Mouse (Mus musculus) CD4-positive, CD25-positive, alpha-beta regulatory T cell, adult 4 months (primary cell): ENCODE measurements around the gene Fam210b. TPM values are rescaled to one million over a fixed set of nuclear protein-coding genes. Genes with fewer than 3 reads are reported as not detected.
"Not testable (repeated sequence)": the region's sequence is repeated elsewhere in the genome, so short reads cannot be mapped to it uniquely, and the experiment has no call there.

Experiments
- ATAC-seq: one replicate; pipeline ENCODE4 v1.8.0; 2017
- polyA plus RNA-seq, 2 experiments: library from polyadenylated mRNA; unstranded; fragments of 100-300 nt; shearing (Covaris generic); gene quantifications; one replicate each; pipeline ENCODE4 v1.2.1; 2017

Fam210b gene
- 1 to 10 TPM; 7.8 to 9.8 TPM for polyA plus RNA-seq

GRCm38 (mm10) chr2:172345258-172345738, at the start of gene Fam210b:
Gene Fam210b, plus strand, starts transcription at chr2:172345565.
- peak; percentile 99 for ATAC-seq

- ATAC-seq = no peak
These were observed 47.3 kb upstream of the Fam210b start for GRCm38 (mm10) chr2:172298083-172298482.

DNA sequence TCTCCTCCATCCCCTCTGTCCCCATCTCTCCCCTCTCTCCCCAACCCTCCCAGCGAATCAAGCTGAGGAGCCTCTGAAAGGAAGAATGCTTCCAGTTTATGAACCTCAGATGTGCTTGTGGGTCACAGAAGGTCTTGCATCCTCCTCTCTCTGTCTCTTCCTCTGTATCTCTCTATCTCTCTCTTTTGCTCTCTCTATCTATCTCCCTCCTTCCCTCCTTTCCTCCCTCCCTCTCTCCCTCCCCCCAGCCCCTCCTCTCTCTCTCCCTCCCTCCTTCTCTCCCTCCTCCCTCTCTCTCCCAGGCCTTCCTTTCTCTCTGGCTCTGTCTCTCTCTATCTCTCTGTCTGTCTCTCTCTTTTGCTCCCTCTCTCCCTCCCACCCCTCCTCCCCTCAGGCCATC, 46.8 kb upstream of the Fam210b start:
- no peak for ATAC-seq

- no peak for ATAC-seq
These were observed 46.0 kb upstream of the Fam210b start for GRCm38 (mm10) chr2:172299126-172299921.

DNA sequence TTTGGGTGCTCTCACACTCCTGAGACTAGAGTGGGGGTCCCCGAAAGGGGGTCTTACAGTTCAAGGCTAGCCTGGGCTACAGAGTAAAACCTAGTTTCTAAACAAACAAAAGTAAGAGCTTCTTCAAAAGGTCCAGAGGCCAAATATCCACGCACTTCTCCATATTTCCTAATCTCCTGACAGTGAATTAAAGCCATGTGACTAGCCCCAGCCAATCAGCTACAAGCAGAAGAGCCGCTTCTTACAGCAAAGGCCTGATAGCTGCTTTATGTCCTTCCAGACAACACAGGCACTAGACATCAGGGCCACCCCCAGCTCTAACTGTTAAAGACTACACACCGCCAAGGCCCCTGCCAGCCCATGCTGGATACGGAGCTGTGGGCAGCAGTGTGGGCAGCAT, 43.0 kb upstream of the Fam210b start:
- ATAC-seq = no peak

DNA sequence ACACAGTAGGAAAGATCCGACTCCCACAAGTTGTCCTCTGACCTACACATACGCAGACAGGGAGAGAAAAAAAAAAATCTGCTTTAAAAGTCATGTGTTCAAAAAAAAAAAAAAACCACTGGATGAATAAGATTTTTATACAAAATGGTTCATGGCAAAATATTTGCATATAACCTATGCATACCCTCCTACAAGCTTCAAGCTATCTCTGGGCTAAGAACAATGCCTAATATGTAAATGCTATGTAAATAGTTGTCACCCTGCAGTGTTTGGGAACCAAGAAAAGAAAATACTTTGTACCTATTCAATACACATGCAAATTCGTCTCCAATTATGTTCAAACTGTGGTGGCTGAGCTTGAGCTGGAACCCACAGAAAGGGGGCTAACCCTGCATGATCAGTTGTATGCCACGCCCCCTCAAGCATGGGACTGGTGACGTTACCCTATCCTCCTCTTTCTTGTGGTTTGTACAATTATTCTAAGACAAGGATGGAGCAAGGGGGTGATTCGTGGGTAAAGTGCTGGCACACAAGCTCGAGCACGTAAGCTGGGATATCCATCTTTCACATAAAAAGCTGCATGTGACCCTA, 41.2 kb upstream of the Fam210b start:
- no peak for ATAC-seq

GRCm38 (mm10) chr2:172305546-172305945, 39.8 kb upstream of the Fam210b start:
- not testable (repeated sequence) for ATAC-seq

DNA sequence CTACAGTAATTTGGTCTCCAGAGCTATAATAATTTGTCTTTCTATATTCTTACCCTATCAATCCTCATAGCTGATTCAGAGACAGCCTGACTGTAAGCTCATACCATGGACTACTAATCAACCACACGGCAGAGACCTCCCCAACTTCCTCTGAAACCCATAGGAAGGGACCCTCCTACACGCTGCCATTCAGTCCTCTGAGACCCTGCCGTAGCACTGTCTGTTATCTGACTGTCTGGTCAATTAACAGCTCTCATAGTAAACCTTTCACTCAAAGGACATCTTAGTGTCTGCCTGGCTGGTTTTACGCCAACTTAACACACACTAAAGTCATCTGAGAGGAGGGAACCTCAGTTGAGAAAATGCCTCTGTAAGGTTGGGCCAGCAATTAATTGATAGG, 38.8 kb upstream of the Fam210b start:
- no peak for ATAC-seq

DNA sequence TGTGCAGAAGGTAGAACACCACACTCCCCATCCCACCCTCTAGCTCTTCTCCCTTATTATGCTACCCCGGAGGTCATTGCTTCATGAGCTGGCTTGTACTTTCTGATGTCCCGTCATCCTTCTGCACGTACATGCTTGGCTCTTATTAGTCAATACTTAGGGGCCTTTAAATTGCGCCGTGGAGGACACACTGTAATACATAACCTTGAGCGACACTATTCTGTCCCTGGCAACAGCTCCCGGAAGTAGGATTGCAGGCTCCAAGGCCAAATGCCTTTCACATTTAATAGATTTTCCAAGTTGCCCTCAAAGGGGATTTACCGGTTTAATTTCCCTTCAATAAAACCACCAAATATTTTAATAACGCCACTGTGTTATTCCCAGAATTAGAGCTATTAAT, 33.6 kb upstream of the Fam210b start:
- no peak for ATAC-seq

GRCm38 (mm10) chr2:172320878-172321277, 24.5 kb upstream of the Fam210b start:
- ATAC-seq = no peak

DNA sequence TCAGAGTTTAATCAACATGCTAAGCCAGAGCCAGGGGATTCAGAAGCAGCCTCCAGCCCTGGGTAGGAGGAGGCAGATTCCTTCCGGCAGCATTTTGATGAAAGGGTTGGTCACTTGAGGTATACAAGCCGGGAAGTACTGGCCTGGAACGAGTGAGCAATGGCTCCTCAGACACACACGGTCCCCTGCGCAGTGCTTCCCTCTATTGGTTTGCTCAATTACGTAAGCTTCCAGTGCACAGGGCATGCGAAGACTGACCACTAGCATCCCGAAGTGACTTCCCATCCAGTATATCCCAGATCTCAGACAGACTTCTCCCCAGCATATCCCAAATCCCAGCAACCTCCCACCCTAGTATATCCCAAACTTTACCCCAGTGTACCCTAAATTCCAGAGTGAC, 17.1 kb upstream of the Fam210b start:
- ATAC-seq = no peak

- no peak for ATAC-seq
These were observed 16.2 kb upstream of the Fam210b start for GRCm38 (mm10) chr2:172329179-172329578.

GRCm38 (mm10) chr2:172338206-172338942, 7.0 kb upstream of the Fam210b start:
- no peak for ATAC-seq

DNA sequence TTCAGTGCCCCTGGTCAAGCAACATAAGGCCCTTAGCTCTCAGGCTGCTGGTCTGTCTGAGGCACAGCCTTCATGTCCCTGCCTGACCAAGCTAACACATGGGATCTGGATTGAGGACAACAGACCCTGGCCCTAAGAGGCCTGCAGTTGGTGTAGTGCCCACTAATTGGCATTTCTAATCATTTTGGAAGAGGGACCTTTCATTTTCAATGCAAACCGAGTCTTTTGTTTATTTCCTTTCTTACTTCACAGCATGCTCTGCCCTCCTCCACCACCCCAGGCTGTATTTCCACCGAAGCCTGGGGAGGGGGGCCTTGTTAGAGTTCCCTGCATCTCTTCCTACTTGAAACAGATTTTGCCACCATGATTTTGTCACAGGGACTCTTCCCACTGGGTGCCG, 4.4 kb upstream of the Fam210b start:
- ATAC-seq = no peak

DNA sequence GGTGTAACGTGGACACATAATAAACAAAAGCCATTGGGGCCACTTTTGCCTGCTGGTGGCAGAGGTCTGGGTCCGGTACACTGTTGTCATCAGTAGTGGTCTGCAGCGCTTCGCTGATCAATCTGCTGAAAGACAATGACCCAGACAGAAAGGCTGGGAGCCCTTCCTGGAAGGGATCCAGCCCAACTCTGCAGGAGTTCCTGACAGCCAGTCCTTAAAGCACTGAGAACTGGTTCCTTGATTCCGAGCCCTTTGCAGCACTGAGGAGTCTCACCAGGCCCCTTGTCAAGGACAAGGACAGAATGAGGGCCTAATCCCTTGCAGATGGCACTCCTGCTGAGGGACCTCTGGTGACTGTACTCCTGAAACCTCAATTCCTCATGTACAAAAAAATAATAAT, 3.8 kb upstream of the Fam210b start:
- no peak for ATAC-seq

GRCm38 (mm10) chr2:172343751-172344150, 1.6 kb upstream of the Fam210b start:
- ATAC-seq = no peak

DNA sequence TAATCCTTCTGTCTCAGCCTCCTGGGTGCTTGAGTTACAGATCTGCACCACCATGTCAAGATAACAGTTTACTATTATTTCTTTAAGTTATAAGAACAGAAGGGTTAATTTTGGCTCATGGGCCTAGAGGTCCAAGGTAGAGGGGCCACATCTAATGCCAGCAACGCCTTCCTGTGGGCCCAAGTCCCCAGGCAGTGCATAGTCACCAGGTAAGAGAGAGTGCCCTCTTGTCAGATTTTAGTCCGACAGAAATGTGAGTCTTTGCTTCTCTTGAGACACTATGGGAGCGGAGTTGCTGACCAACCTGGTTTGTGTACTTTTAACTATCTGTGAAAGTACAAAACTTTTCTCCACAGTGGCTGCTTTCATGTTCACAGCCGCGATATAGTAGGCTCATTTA, 696 bp upstream of the Fam210b start:
- no peak for ATAC-seq

GRCm38 (mm10) chr2:172346034-172346929, 917 bp downstream of the Fam210b start:
- no peak for ATAC-seq

- no peak for ATAC-seq
These were observed 1.7 kb downstream of the Fam210b start for GRCm38 (mm10) chr2:172346933-172347611.

DNA sequence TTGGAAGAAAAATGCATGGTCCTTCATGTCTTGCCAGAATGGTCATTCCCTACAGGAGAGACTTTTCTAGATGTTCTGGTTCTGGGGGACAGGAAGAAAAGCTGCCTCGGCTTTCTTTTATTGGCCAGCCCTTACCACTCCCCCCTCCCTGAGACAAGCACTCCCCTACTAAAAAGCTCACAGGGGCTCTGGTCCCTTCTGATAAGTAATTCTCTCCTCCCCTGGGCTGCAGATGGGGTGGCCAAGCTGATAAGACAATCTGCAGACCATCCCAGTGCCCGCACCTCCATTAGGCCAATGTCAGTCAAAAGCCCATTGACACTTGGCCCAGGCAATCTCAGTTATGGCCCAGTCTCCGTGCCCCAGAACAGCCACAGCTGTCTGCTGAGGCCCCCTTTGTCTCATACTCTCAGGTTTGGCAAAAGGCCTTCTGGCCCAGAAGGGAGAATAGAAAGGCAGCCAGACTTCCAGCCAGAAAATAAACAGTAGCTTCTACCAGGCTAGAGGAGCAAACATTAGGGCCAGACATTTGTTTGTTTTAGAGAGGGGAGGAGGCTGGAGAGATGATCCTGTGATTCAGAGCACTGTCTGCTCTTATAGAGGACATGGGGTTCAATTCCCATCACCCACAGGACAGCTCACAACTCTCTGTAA, 3.1 kb downstream of the Fam210b start:
- no peak for ATAC-seq

DNA sequence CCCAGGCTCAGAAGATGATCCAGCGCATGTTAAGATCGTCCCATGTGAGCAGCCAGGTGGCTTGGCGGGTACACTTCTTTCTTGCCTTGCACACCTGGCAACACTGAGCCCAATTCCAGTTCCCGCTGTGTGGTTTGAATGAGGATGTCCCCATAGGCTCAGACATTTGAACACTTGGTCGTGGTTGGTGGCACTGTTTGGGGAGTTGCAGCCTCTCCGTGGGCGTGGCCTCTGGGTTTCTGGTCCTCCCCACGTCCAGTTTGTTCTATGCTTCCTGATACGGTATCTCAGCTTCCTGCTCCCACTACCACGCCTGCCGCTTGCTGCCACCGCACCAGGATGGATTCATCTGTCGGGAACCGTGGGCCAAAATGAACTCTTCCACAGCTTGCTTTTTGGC, 4.4 kb downstream of the Fam210b start:
- no peak for ATAC-seq
